Mouse (Mus musculus) adrenal gland (tissue): ENCODE results near the gene Zc3hav1.

Experiments used
- intact Hi-C: fragments of 180-260 bp; cut with DNase I; formaldehyde crosslinking; loops from one replicate; pipeline ENCODE4 v1.15.1; 2025

Zc3hav1 gene

DNA sequence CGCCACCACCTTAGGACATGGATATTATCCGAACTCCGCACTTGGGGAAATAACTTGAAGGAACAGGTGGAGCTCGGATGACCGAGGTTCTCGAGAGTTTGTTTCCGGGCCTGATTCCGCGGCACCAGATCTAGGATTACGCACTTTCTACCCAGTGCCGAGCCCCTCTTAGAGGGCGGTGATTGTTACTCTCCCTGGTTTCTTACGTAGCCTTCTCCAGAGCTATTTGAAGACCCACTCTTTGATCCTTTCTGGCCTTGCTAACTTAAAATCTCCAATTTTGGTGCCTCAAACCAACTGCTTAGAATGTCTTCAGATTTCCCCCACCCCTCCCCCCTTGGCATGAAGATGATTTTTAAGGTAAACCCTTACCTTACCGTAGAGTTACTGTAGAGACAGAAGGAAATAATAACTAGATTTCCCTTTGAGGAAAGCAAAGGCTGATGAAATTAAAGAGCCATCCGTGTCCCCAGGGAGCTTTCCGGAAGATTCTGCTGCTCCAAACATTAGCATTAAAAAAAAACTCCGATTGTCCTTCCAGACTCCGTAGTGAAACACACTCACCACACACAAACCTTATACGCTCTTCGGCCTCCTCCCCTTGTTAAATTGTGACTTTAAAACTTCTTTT lies 435 bp upstream of the Zc3hav1 start:
- intact Hi-C loops: loop anchor here (10.0 kb wide), 1 partner anchor 80 kb away; the partner anchor contains the start of gene Ubn2

DNA sequence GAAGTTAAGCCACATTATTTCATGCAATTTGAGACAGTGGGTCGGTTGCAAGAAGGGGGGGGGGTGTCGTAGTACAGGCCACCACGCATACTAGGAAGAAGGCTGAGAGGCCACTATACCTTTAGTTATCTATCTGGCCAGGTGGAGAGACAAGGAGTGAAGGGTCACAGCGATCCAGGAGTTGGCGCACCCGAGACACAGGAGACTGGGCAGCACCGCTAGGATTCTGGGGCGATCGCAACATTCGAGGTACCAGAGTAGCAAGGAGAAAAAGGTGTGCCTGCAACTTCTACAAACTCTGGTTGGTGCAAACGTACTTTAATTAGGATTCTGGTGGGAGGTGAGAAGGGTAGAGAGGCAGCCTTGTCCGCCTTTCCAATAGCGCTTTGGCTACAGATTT lies 1.2 kb downstream of the Zc3hav1 start:
- intact Hi-C loops: loop anchor here (10.0 kb wide), 1 partner anchor 82 kb away; the partner anchor contains the start of gene Ubn2

DNA sequence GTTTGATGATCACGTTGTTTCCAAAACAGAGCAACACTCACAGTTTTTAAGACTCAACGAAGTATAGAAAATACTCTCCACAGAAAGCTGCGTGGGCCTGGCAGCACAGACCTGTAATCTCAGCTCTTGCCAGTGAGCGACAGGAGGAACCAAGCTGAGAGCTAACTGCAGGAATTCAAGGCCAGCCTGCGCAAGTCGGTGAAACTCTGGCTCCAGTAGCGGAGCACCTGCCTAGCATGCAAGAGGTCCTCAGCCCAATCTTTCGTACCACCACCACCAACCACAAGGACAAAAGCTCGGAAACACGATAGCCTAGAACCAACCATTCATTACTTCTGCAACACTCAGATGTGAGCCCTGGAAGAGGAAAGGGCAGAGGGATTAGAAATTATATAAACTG lies 2.0 kb downstream of the Zc3hav1 start:
- intact Hi-C loops: loop anchor here (10.0 kb wide), 1 partner anchor 82 kb away; the partner anchor contains the start of gene Ubn2

DNA sequence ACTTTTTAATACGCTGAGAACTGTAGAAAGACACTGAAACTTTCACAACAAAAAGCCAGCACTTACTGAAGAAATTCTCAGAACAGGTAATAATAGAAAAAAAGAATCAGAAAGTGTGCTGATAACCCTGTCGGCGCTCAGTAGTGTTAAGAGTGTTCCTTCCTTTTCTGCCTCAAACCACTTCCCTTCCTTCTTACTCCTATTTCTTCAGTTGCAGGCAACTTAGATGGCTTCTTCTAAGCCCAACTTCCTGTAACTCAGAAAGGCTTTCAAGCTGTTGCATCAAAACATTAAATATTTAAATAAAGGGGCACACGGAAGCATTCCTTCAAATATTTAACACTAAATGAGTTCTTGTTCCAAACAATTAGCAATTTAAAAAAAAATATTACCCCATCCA lies 2.5 kb downstream of the Zc3hav1 start:
- intact Hi-C loops: loop anchor here (10.0 kb wide), 1 partner anchor 83 kb away; the partner anchor contains the start of gene Ubn2

DNA sequence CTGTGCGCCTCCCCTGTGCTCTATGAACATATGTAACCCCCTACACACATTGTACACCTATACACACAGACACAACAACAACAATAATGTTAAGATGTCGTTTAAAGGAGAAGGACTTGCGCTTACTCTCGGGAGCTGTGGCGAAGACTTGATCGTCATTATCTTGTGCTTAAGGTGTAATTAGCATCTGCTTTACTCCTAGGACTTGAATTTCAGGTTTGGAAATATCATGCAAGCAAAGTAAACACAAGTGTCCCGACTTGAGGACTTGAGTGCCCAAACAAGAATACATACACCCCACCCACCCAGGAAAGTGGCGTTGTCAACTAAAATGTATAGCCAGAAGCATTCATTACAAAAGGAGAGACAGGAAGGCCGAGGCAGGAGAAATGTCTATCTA lies 4.6 kb downstream of the Zc3hav1 start:
- intact Hi-C loops: loop anchor here (10.0 kb wide), 1 partner anchor 85 kb away; the partner anchor contains the start of gene Ubn2

DNA sequence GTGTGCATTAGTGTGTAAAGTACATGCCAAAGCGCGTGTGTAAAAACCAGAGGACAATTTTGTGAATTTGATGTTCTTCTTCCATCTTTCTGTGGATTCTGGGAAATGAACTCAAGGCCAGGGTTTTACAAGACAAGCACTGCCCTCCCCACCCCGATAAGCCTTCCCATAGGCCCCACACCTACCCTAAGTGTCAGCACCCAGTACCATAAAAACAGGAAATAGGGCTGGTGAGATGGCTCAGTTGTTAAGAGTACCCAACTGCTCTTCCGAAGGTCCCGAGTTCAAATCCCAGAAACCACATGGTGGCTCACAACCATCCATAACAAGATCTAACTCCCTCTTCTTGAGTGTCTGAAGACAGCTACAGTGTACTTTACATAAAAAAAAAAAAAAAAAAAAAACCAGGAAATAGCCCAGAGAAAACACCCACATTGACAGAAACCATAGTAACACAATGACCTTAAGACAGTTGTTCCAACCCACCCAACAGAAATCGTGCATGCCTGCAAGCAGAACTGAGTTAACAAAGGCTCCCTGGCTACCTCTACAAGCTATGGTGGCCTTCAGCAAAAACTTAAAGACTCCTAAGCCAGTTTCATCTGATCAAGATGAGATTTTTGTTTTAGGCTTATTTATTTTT lies 5.5 kb downstream of the Zc3hav1 start:
- intact Hi-C loops: no loop called here

DNA sequence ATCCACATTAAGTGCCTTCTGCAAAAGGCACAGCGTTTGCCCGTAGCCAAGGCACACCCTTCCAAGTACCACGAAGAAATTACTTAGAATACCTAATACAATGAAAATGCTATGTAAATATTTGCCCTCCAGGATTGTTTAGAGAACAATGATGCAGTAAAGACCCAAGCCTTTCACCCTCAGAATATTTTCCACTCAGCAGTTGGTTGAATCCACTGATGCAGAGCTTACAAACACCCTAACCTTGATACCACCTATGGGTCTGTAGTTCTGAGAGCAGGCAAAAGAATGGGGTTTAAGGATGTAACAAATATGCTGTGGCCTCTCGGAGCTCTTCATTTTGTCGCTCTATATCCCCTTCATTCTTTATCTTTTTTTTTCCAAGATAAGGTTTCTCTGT lies 6.5 kb downstream of the Zc3hav1 start:
- intact Hi-C loops: no loop called here

DNA sequence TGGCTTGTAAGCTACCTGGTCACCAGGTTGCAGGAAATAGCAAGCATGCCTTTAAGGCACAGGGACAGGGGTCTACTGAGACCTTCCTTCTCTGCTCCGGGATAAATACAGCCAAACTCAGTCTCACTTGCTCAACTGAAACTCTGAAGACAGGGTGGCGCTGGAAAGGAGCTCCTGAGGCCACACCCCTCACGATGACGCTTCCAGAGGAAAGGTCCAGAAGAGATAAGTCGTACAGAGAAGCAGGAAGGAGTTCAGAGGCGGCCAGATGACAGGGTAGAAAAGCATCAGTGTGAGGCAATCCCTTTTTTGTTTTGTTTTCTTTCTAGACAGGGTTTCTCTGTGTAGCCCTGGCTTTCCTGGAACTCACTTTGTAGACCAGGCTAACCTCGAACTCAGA lies 8.6 kb downstream of the Zc3hav1 start:
- intact Hi-C loops: no loop called here

DNA sequence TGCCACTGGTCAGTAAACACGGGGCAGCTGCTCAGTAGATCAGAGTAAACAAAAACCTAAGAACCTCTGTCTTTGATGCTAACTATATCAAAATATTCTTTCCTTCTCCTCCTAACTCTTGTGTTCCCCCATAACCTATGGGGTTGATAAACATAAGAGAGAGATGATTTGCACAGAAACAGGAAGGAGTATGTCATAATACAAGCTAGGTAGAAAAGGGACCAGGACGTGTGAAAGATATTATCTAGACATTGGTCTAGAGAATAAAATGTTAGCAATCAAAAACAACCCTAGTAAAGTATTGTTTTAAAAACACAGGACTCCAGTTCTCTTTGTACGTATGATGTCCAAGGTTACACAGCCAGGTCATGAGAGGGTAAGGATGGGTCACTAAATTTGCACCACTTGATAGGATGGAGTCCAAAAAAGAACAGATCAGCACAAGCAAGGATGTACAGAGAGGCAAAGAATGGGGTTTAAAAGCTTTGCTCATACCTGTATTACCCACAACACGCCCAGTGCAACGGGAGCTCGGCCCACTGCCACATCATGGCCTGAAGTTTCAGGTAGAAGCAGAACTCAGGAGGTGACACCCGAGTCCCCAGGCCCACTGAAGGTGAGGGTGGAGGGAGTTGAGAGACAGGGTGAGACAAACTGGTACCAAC lies 10.3 kb downstream of the Zc3hav1 start:
- intact Hi-C loops: no loop called here

DNA sequence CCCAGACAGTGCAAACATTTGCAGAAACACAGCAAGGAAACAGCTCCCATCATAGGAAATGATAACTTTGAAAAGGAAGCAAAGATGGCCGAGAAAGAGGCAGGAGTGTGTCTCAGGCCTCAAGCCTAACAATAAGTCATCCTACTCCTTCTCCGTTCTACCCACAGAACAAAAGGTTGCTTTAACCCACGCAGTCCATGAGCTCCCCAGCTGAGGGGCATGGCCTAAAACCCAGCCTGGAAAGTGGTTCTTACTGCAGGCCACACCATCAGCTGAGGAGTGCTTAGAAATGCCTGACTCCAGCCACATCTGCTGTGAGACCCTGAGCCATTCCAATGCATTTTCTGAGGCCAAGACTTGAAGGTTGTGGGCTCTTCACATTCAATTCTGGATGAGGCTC lies 10.8 kb downstream of the Zc3hav1 start:
- intact Hi-C loops: no loop called here

DNA sequence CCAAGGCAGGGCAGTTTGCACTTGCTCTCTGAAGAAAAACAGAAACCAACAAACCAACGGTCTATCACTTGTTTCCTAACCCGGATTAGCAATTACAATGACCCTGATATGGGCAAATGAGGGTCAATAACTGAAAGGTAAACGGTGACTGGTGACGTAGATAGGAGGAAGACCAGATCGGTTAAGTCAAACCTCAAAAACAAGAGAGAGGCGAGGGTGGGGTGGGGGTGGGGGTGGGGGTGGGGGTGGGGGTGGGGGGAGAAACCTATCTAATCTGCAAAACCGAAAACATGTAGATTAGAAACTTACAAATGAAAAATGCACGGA lies 11.8 kb downstream of the Zc3hav1 start:
- intact Hi-C loops: no loop called here

DNA sequence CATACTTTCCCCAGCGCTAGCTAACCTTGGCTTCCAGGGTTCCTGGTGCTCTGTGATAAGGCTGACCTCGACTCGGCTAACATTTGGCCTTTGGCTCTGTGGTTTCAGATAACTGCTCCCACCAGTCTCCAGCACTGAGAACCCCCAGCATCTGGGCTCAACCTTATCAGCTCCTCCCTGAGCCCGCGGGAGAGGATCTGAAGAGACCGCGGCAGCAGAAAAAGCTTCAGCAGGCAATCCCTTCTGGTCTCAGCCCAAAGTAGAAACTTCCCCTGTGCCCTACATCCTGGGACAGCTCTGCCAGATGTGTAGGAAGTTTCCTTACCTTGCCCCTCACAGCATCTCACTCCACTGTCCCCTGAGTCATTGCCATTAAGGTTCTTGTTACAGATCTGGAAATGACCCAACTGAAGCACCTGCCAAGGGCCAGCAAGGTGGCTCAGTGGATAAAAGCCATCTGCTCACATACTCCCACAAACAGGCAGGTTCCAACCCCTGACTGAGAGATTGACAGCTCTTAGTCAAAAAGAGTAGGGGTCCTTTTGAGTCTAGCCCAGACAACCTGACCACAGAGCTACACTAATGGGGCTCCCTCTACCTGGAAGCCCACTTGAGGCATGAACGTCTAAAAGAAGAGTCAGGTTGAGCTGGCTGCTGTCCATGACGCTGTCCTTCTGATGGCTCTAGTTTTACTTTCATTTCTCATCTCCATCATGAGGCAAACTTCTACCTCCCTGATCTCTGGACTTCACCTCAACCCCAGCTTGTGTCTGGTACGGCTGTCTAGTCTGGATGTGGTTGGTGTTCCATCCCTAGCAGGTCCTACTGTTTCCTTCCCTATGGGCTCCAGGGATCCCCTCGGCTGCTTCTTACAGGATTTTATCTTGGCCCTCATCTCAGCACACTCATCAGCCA lies 12.4 kb downstream of the Zc3hav1 start:
- intact Hi-C loops: no loop called here

DNA sequence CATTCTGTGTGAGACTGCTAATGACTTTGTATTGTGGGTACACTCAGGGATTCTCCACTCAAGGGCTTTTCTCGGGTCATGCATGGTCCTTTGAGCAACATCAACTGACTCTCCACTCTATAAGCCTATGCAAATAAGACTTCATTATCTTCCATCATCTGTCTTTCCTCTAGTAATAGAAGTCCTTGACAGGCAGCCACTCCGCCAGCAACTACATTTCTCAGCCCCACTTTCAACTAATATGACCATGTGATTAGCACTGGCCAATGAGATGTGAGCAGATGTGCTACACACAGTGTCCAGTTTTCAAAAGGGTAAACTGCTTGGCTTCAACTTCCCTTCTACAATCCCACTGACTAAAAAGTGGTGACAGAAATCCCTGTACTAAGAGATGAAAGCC lies 15.3 kb downstream of the Zc3hav1 start:
- intact Hi-C loops: no loop called here

DNA sequence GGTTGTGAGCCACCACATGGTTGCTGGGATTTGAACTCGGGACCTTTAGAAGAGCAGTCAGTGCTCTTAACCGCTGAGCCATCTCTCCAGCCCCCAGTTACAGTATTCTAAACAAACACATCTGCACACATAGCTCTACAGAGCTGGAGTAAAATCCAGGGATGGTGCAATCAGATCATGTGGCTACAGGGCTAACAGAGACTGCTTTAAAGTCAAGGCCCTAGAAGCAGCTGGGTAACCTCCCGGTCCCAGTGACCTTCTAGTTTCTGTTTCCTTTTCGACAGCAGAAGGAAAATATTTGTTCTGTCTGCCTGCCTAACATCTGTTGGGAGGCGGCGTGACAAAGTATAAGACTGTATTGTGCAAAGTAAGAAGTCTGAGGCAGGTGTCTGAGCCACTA lies 16.5 kb downstream of the Zc3hav1 start:
- intact Hi-C loops: no loop called here

DNA sequence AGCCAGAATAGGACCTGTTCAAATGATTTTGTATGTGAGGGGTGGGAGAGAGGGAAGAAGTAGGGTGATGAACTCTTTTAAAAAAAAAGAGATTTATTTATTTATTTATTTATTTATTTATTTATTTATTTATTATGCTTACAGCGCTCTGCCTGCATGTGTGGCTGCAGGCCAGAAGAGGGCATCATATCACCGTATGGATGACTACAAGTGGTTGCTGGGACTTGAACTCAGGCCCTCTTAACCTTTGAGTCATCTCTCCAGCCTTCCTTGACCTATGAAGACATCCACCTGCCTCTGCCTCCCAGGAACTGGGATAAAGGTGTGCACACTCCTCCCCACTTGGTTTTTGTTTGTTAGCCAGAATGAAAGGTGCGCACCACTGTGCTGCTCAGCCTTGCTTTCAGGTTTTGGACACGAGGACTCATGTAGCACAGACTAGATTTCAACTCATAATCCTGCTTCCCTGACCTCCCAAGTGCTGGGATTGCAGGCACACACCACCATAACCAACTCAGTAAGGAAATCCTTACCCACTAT lies 17.2 kb downstream of the Zc3hav1 start:
- intact Hi-C loops: no loop called here

DNA sequence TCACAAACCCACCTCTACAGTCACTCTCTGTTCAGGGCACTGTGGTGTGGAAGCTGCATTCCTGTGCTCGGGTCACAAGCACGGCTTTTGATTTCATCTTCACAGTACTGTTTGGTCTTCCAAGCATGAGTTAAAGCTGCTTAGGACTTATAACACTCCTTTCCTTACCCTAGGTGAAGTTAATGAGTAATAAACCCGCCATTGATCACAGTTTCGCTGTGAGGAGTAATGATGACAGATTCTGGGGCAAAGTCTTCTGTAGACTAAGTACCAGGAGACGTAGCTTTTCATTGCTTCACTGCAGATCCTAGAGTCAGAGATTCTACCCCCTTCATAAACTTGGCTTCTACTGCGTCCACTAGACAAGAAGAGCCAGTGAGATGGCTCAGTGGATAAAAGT lies 19.1 kb downstream of the Zc3hav1 start:
- intact Hi-C loops: no loop called here

DNA sequence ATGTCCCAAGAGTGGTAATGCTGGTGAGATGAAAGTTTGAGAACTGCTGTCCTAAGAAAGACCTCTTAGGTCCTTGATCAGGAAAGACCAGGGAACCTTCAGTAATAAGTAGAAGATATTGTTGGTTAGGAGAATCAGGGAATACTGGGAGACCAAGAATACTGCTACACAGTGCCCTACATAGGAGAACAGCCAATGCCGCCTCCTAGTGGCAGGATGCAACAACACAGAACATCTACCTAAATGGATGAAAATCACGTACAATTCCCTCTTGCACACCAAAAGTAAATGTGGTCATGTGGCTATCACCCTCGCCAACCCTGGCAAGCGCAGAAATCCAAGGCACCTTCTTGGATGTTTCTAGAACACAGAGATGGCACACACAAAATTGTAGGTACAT lies 27.8 kb downstream of the Zc3hav1 start:
- intact Hi-C loops: loop anchor here (10.0 kb wide), 1 partner anchor 172 kb away; no protein-coding TSS in a partner anchor

DNA sequence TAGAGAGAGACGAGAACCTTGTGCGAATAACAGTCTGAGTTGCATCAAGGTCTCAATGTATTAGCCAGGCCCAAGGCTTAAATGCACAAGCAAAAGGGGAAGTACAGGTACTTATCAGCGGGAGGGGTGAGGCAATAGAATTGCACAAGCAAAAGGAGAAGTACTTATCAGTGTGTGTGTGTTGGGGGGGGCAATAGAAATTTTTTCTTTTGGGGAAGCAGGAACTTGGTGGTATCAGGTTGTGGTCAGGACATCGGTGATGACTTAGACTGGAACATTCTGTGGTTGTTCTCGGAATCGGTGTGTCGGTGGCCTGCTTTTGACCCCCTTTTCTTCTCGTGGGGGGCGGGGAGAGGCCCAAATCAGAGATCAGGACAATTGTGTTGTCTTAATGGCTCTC lies 33.8 kb downstream of the Zc3hav1 start:
- intact Hi-C loops: loop anchor here (10.0 kb wide), 1 partner anchor 166 kb away; no protein-coding TSS in a partner anchor

DNA sequence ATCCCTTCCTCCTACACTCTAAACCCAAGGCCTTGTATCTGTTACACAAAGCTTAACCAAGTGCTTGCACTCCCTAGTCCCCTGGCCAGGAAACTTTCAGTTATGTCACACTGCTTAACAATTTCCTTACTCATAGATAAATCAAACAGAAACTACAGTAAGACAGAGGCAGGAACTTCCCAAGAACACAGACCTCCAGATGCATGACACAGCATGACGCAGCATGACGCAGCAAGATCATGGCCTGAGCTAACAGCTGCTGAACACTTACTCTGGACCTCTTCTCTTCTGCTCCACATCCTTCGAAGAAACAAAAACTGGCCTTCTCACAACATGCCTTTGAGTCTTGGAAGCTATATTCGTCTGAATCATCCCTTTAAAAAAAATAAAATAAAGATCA lies 38.4 kb downstream of the Zc3hav1 start:
- intact Hi-C loops: no loop called here

DNA sequence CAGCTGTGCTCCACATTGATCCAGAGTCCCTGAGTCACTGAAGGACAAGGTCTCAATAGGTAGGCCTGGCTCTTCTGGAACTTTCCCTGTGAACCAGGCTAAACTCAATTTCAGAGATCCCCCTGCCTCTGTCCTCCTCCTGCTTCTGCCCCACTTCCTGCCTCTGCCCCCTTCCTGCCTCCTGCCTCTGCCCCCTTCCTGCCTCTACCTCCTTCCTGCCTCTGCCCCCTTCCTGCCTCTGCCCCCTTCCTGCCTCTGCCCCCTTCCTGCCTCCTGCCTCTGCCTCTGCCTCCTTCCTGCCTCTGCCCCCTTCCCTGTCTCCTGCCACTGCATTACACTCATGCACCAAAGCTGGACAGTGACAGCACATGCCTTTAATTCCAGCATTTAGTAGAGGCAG lies 44.7 kb downstream of the Zc3hav1 start:
- intact Hi-C loops: no loop called here

DNA sequence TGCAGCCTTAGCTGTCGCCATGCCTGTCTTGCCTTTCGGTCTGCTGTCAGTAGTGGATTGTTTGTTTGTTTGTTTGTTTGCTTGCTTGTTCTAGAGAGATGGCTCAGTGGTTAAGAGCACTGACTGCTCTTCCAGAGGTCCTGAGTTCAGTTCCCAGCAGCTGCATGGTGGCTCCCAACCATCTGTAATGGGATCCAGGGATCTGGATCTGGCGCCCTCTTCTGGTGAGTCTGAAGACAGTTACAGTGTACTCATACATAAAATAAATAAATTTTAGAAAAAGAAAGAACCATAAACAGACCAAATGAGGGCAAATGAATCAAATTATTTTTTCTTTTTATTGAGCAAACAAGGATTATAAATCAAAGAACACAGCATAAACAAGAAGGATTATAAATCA lies 49.4 kb downstream of the Zc3hav1 start:
- intact Hi-C loops: no loop called here
